Mouse (Mus musculus): ENCODE data around the gene Sfxn4. TPM values are rescaled to one million over a fixed set of nuclear protein-coding genes. Genes with fewer than 3 reads are reported as not detected.
A peak's percentile ranks its signal among the peaks of the same experiment; 100 is the strongest.
"Not testable (repeated sequence)": the region's sequence is repeated elsewhere in the genome, so short reads cannot be mapped to it uniquely, and the experiment has no call there.

Gene Sfxn4
- total RNA-seq, 1 experiment: 1.2 TPM

GRCm38 (mm10) chr19:60871366-60871765, 10.1 kb upstream of the Sfxn4 start:
- no peaks in the 10 kb centered on the region for H3K4me1 ChIP-seq (ENCODE audit: control insufficient read depth in 2 of 2, insufficient read depth in 2 of 2, low read length in 2 of 2, poor library complexity in 1 of 2)
- no peak for TF ChIP-seq HCFC1 (IDR thresholded peaks at IDR 0.05; ENCODE audit: borderline replicate concordance, insufficient read depth, low read length)
- in situ Hi-C loops (cut with MboI; ENCODE audit: low sequenced_read_pairs in 2 of 2, unreplicated experiment in 2 of 2): no loop called here

GRCm38 (mm10) chr19:60870489-60870888, 9.2 kb upstream of the Sfxn4 start:
- no peak for DNase-seq (ENCODE audit: low read depth, low spot score)
- no peaks in the 10 kb centered on the region for H3K4me1 ChIP-seq (ENCODE audit: control insufficient read depth in 2 of 2, insufficient read depth in 2 of 2, low read length in 2 of 2, poor library complexity in 1 of 2)
- in situ Hi-C loops (cut with MboI; ENCODE audit: low sequenced_read_pairs in 2 of 2, unreplicated experiment in 2 of 2): no loop called here
- no peak overlapping the region for H3K9ac ChIP-seq (ENCODE audit: insufficient read depth, low read depth, low read length, poor library complexity, severe bottlenecking)
- H3K27ac ChIP-seq (ENCODE audit: insufficient read depth, low read depth, low read length, poor library complexity, severe bottlenecking): no peak overlapping the region
- no peak for TF ChIP-seq MAFK (IDR thresholded peaks at IDR 0.05; ENCODE audit: insufficient read depth, low read depth, low read length)
- TF ChIP-seq ZC3H11A (IDR thresholded peaks at IDR 0.05; ENCODE audit: borderline replicate concordance, low read depth, low read length): no peak
- TF ChIP-seq HCFC1 (IDR thresholded peaks at IDR 0.05; ENCODE audit: borderline replicate concordance, insufficient read depth, low read length): no peak
- no peak for TF ChIP-seq ZNF384 (IDR thresholded peaks at IDR 0.05; ENCODE audit: low read depth, low read length)
- no peak for TF ChIP-seq CHD2 (IDR thresholded peaks at IDR 0.05; ENCODE audit: low read depth, low read length)
- peaks cover 10% of the 10 kb centered on the region; the same call in 1 of the 2 replicates for H3K36me3 ChIP-seq (ENCODE audit: control insufficient read depth, insufficient read depth, low read length, poor library complexity, severe bottlenecking)
- no peaks in the 10 kb centered on the region for H3K9me3 ChIP-seq (ENCODE audit: control insufficient read depth, insufficient read depth, low read depth, low read length)
- H3K4me3 ChIP-seq (ENCODE audit: insufficient read depth in 1 of 2, low read depth in 1 of 2, low read length in 2 of 2, poor library complexity in 1 of 2, severe bottlenecking in 1 of 2): no peak overlapping the region

More at GRCm38 (mm10) chr19:60871366-60871765, 10.1 kb upstream of the Sfxn4 start:
- no peak overlapping the region for H3K9ac ChIP-seq (ENCODE audit: insufficient read depth, low read depth, low read length, poor library complexity, severe bottlenecking)
- no peak overlapping the region for H3K27ac ChIP-seq (ENCODE audit: insufficient read depth, low read depth, low read length, poor library complexity, severe bottlenecking)
- no peak overlapping the region for H3K4me3 ChIP-seq (ENCODE audit: insufficient read depth in 1 of 2, low read depth in 1 of 2, low read length in 2 of 2, poor library complexity in 1 of 2, severe bottlenecking in 1 of 2)
- DNase-seq (ENCODE audit: low read depth, low spot score): no peak
- no peaks in the 10 kb centered on the region for H3K9me3 ChIP-seq (ENCODE audit: control insufficient read depth, insufficient read depth, low read depth, low read length)
- H3K36me3 ChIP-seq (ENCODE audit: control insufficient read depth, insufficient read depth, low read length, poor library complexity, severe bottlenecking): peaks cover 10% of the 10 kb centered on the region; the same call in 1 of the 2 replicates

DNA sequence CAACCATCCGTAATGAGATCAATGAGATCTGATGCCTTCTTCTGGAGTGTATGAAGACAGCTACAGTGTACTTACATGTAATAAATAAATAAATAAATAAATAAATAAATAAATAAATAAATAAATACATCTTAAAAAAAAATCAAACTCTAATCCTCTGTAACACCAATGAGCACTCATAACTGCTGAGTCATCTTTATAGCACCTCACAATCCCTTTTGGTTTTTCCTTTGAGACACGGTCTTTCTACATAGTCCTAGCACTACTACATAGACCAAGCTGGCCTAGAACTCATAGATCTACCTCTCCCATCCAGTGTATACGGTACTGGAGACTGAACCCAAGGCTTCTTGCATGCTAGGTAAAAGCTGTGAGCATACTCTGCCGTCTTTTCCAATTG, 4.9 kb upstream of the Sfxn4 start:
- H3K4me3 ChIP-seq (ENCODE audit: insufficient read depth in 1 of 2, low read depth in 1 of 2, low read length in 2 of 2, poor library complexity in 1 of 2, severe bottlenecking in 1 of 2); H3K27ac ChIP-seq (ENCODE audit: insufficient read depth, low read depth, low read length, poor library complexity, severe bottlenecking); H3K9me3 ChIP-seq (ENCODE audit: control insufficient read depth, insufficient read depth, low read depth, low read length); H3K4me1 ChIP-seq (ENCODE audit: control insufficient read depth in 2 of 2, insufficient read depth in 2 of 2, low read length in 2 of 2, poor library complexity in 1 of 2); H3K9ac ChIP-seq (ENCODE audit: insufficient read depth, low read depth, low read length, poor library complexity, severe bottlenecking); in situ Hi-C loops (cut with MboI; ENCODE audit: low sequenced_read_pairs in 2 of 2, unreplicated experiment in 2 of 2); DNase-seq (ENCODE audit: low read depth, low spot score): not testable (repeated sequence)
- H3K36me3 ChIP-seq (ENCODE audit: control insufficient read depth, insufficient read depth, low read length, poor library complexity, severe bottlenecking): peaks cover 12% of the 10 kb centered on the region
- peak; percentile 82 for TF ChIP-seq MAFK (IDR thresholded peaks at IDR 0.05; ENCODE audit: insufficient read depth, low read depth, low read length)

DNA sequence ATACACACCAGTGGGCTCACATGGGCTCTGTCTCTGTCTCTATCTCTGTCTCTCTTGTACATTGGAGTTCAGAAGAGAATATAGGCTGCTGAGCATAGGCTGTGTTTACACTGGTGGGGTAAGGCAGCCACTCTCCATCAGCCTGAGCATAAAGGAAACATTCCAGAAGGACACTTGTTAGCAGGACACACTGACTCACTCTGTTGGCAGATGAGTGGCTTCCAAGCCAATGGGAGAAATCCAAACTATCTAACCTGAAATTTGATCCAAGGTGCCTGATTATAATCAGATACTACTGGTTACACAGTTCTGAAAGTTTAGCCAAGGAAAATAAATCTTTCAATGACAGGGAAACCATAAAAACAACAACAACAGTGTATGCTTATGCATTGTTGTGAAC, 15.5 kb downstream of the Sfxn4 start:
- TF ChIP-seq ZNF384 (IDR thresholded peaks at IDR 0.05; ENCODE audit: low read depth, low read length): no peak
- TF ChIP-seq CHD2 (IDR thresholded peaks at IDR 0.05; ENCODE audit: low read depth, low read length): no peak
- no peak for TF ChIP-seq ZC3H11A (IDR thresholded peaks at IDR 0.05; ENCODE audit: borderline replicate concordance, low read depth, low read length)
- no peak for TF ChIP-seq MAFK (IDR thresholded peaks at IDR 0.05; ENCODE audit: insufficient read depth, low read depth, low read length)
- no peak for TF ChIP-seq HCFC1 (IDR thresholded peaks at IDR 0.05; ENCODE audit: borderline replicate concordance, insufficient read depth, low read length)
- Histone ChIP-seq H3K4me3 (ENCODE audit: insufficient read depth in 1 of 2, low read depth in 1 of 2, low read length in 2 of 2, poor library complexity in 1 of 2, severe bottlenecking in 1 of 2) (no peak overlapping the region), H3K4me1 (ENCODE audit: control insufficient read depth in 2 of 2, insufficient read depth in 2 of 2, low read length in 2 of 2, poor library complexity in 1 of 2) (no peaks in the 10 kb centered on the region), H3K27ac (ENCODE audit: insufficient read depth, low read depth, low read length, poor library complexity, severe bottlenecking) (no peak overlapping the region), H3K36me3 (ENCODE audit: control insufficient read depth, insufficient read depth, low read length, poor library complexity, severe bottlenecking) (no peaks in the 10 kb centered on the region), H3K9ac (ENCODE audit: insufficient read depth, low read depth, low read length, poor library complexity, severe bottlenecking) (no peak overlapping the region), H3K9me3 (ENCODE audit: control insufficient read depth, insufficient read depth, low read depth, low read length) (no peaks in the 10 kb centered on the region)
- in situ Hi-C loops (cut with MboI; ENCODE audit: low sequenced_read_pairs in 2 of 2, unreplicated experiment in 2 of 2): no loop called here
- DNase-seq (ENCODE audit: low read depth, low spot score): no peak

- H3K9ac ChIP-seq (ENCODE audit: insufficient read depth, low read depth, low read length, poor library complexity, severe bottlenecking): no peak overlapping the region
- H3K4me1 ChIP-seq (ENCODE audit: control insufficient read depth in 2 of 2, insufficient read depth in 2 of 2, low read length in 2 of 2, poor library complexity in 1 of 2): no peaks in the 10 kb centered on the region
- no peaks in the 10 kb centered on the region for H3K9me3 ChIP-seq (ENCODE audit: control insufficient read depth, insufficient read depth, low read depth, low read length)
- TF ChIP-seq HCFC1 (IDR thresholded peaks at IDR 0.05; ENCODE audit: borderline replicate concordance, insufficient read depth, low read length) (no peak), CHD2 (IDR thresholded peaks at IDR 0.05; ENCODE audit: low read depth, low read length) (no peak), ZC3H11A (IDR thresholded peaks at IDR 0.05; ENCODE audit: borderline replicate concordance, low read depth, low read length) (no peak), ZNF384 (IDR thresholded peaks at IDR 0.05; ENCODE audit: low read depth, low read length) (no peak), MAFK (IDR thresholded peaks at IDR 0.05; ENCODE audit: insufficient read depth, low read depth, low read length) (no peak)
- peaks cover 3% of the 10 kb centered on the region for H3K36me3 ChIP-seq (ENCODE audit: control insufficient read depth, insufficient read depth, low read length, poor library complexity, severe bottlenecking)
- H3K4me3 ChIP-seq (ENCODE audit: insufficient read depth in 1 of 2, low read depth in 1 of 2, low read length in 2 of 2, poor library complexity in 1 of 2, severe bottlenecking in 1 of 2): no peak overlapping the region
- no peak for DNase-seq (ENCODE audit: low read depth, low spot score)
- no peak overlapping the region for H3K27ac ChIP-seq (ENCODE audit: insufficient read depth, low read depth, low read length, poor library complexity, severe bottlenecking)
- in situ Hi-C loops (cut with MboI; ENCODE audit: low sequenced_read_pairs in 2 of 2, unreplicated experiment in 2 of 2): no loop called here
These were observed 18.0 kb downstream of the Sfxn4 start for GRCm38 (mm10) chr19:60843324-60843723.

Measured in ES-E14 (cell line).